Mouse (Mus musculus) left cerebral cortex, postnatal 4 days (tissue): Measurements from ENCODE around the gene Crlf1. TPM values are rescaled to one million over a fixed set of nuclear protein-coding genes. Genes with fewer than 3 reads are reported as not detected.

Source experiments
- DNase-seq: peaks from one replicate; pipeline ENCODE4 v3.0.0-alpha.2; 2022
- intact Hi-C: fragments of 180-260 bp; cut with DNase I; formaldehyde crosslinking; loops from one replicate; pipeline ENCODE4 v1.15.1; 2025
- total RNA-seq, 2 experiments: library from RNA; stranded (reverse); gene quantifications; 2 replicates each; pipeline ENCODE4 v1.2.3; 2021

Gene Crlf1
- total RNA-seq, 2 experiments from 2014 or later: 22.3 to 32.3 TPM

- intact Hi-C loops: no loop called here
Measured at GRCm38 (mm10) chr8:70541081-70541480, 48.1 kb downstream of the Crlf1 start.

GRCm38 (mm10) chr8:70544200-70544687 is 51.3 kb downstream of the Crlf1 start:
- DNase-seq: no peak
- intact Hi-C loops: no loop called here

More at GRCm38 (mm10) chr8:70541081-70541480, 48.1 kb downstream of the Crlf1 start:
- no peak for DNase-seq

- intact Hi-C loops: no loop called here
- DNase-seq: no peak
Measured at GRCm38 (mm10) chr8:70546412-70546811, 53.5 kb downstream of the Crlf1 start.

- intact Hi-C loops: no loop called here
- DNase-seq: no peak
Measured at GRCm38 (mm10) chr8:70547762-70548161, 54.8 kb downstream of the Crlf1 start.

GRCm38 (mm10) chr8:70549412-70550184 is 56.6 kb downstream of the Crlf1 start:
- intact Hi-C loops: no loop called here

GRCm38 (mm10) chr8:70551558-70552161 is 58.7 kb downstream of the Crlf1 start:
- no peak for DNase-seq
- intact Hi-C loops: no loop called here

More at GRCm38 (mm10) chr8:70549412-70550184, 56.6 kb downstream of the Crlf1 start:
- DNase-seq: no peak

GRCm38 (mm10) chr8:70552836-70553235 is 59.9 kb downstream of the Crlf1 start:
- DNase-seq: no peak
- intact Hi-C loops: no loop called here

Other genes starting within 250 kb of the Crlf1 start
- gene Homer3, start 210.3 kb upstream of the Crlf1 start, total RNA-seq: 10 to 100 TPM; 20.0 to 22.3 TPM
- 10 to 100 TPM; 65.7 to 69.9 TPM for gene Ddx49, start 190.7 kb upstream of the Crlf1 start, total RNA-seq
- gene Cope, start 190.6 kb upstream of the Crlf1 start, total RNA-seq: 100 to 1,000 TPM; 110 to 113 TPM
- gene Cers1, start 177.4 kb upstream of the Crlf1 start, total RNA-seq: 10 to 100 TPM; 61.6 to 67.6 TPM
- gene Gdf1, start 163.3 kb upstream of the Crlf1 start, total RNA-seq: 1 to 10 TPM; 6.8 to 7.9 TPM
- 10 to 100 TPM; 54.9 to 55.3 TPM for gene Upf1, start 139.9 kb upstream of the Crlf1 start, total RNA-seq
- gene Comp, start 119.6 kb upstream of the Crlf1 start, total RNA-seq: under 1 TPM in 1 of 2 experiments, not detected in 1; 0.20 TPM
- gene Crtc1, start 53.6 kb upstream of the Crlf1 start, total RNA-seq: 100 to 1,000 TPM; 109 TPM
- 10 to 100 TPM; 26.3 to 28.7 TPM for gene Klhl26, start 16.2 kb upstream of the Crlf1 start, total RNA-seq
- gene Tmem59l, start 5.8 kb upstream of the Crlf1 start, total RNA-seq: 10 to 100 TPM; 65.7 to 80.3 TPM
- 100 to 1,000 TPM; 109 to 116 TPM for gene Rex1bd, start 13.6 kb downstream of the Crlf1 start, total RNA-seq
- gene Uba52, start 17.6 kb downstream of the Crlf1 start, total RNA-seq: 1,000 to 10,000 TPM; 1,115 to 1,131 TPM
- gene Fkbp8, start 34.6 kb downstream of the Crlf1 start, total RNA-seq: 100 to 1,000 TPM; 311 to 344 TPM
- gene Kxd1, start 34.8 kb downstream of the Crlf1 start, total RNA-seq: 10 to 100 TPM; 31.9 to 33.0 TPM
- gene Ell, start 46.3 kb downstream of the Crlf1 start, total RNA-seq: 10 to 100 TPM; 17.7 to 20.0 TPM
- gene Isyna1, start 101.2 kb downstream of the Crlf1 start, total RNA-seq: 10 to 100 TPM; 87.9 to 88.5 TPM
- 100 to 1,000 TPM; 156 to 193 TPM for gene Ssbp4, start 115.7 kb downstream of the Crlf1 start, total RNA-seq
- gene Lrrc25, start 123.0 kb downstream of the Crlf1 start, total RNA-seq: 1 to 10 TPM; 1.1 to 1.3 TPM
- not detected for gene Gdf15, start 139.3 kb downstream of the Crlf1 start, total RNA-seq
- gene Pgpep1, start 167.2 kb downstream of the Crlf1 start, total RNA-seq: 10 to 100 TPM; 29.7 to 30.5 TPM
- 10 to 100 TPM; 85.2 to 93.7 TPM for gene Lsm4, start 180.1 kb downstream of the Crlf1 start, total RNA-seq
- gene Jund, start 205.8 kb downstream of the Crlf1 start, total RNA-seq: 100 to 1,000 TPM; 146 to 158 TPM
- under 1 TPM; 0.40 to 0.50 TPM for gene Iqcn, start 210.3 kb downstream of the Crlf1 start, total RNA-seq
- not detected for gene Gm3336, start 225.4 kb downstream of the Crlf1 start, total RNA-seq
- gene Pde4c, start 230.6 kb downstream of the Crlf1 start, total RNA-seq: under 1 TPM; 0.56 to 0.66 TPM